11 mouse cellular contexts compared by ENCODE assay signal in genomic region chr3:129392814-129393804, GRCm38 (mm10).
DNase-seq lines count a peak whose midpoint lies in the region; ATAC-seq and TF ChIP-seq lines count a peak whose summit lies in the region.
"Had no signal": no experiment of that assay in that cellular context is flagged by ENCODE, and none has a peak within 500 bp of the region (broad histone marks: within the 10 kb centered on the region; RNA-seq: fewer than 3 reads in every experiment).

No protein-coding gene starts in this region.

- ATAC-seq in intestine, embryonic 15.5 days = 0 out of 2 replicates have a peak, but pooled peaks have one; percentile 15
- no peak for ATAC-seq in intestine, postnatal 0 days
- ATAC-seq in megakaryocyte progenitor cell, adult 5-6 weeks (replicated peaks; ENCODE audit: poor library complexity) = no peak
- ATAC-seq: hindbrain, postnatal 0 days had no signal

- no peak overlapping the region for H3K27ac ChIP-seq in intestine, embryonic 15.5 days
- no peak overlapping the region for H3K27ac ChIP-seq in intestine, postnatal 0 days (ENCODE audit: low read depth, low read length)
- H3K27ac ChIP-seq in MEL (ENCODE audit: control insufficient read depth, low read depth, low read length) = no peak overlapping the region
- peak overlapping the region; percentile 86 for H3K27ac ChIP-seq in brown adipose tissue, adult 24 weeks (replicated peaks; ENCODE audit: low read depth, low read length)
- H3K27ac ChIP-seq: hindbrain, postnatal 0 days had no signal

- TF ChIP-seq EP300 in MEL (IDR thresholded peaks at IDR 0.05; ENCODE audit: low read depth in 1 of 2, low read length in 2 of 2) = no peak

- no peak for TF ChIP-seq POLR2A in MEL (IDR thresholded peaks at IDR 0.05; ENCODE audit: control insufficient read depth in 1 of 2, insufficient read depth in 1 of 2, low read depth in 1 of 2, low read length in 2 of 2, poor library complexity in 1 of 2)

- H3K4me1 ChIP-seq in intestine, embryonic 15.5 days (replicated peaks) = no peaks in the 10 kb centered on the region
- H3K4me1 ChIP-seq in intestine, postnatal 0 days (replicated peaks; ENCODE audit: control insufficient read depth, insufficient read depth, low read length) = no peaks in the 10 kb centered on the region
- peaks cover 0 to 5% of the 10 kb centered on the region in 2 experiments; a peak in 1 of 4 replicates for H3K4me1 ChIP-seq in MEL (ENCODE audit: control insufficient read depth in 1 of 2, insufficient read depth in 2 of 2, low read length in 2 of 2)
- peaks cover 11% of the 10 kb centered on the region for H3K4me1 ChIP-seq in brown adipose tissue, adult 24 weeks (ENCODE audit: control insufficient read depth, insufficient read depth, insufficient read length, low read length)
- H3K4me1 ChIP-seq: megakaryocyte, embryonic 14.5 days had no signal

- no peaks in the 10 kb centered on the region for H3K36me3 ChIP-seq in intestine, embryonic 15.5 days
- no peaks in the 10 kb centered on the region for H3K36me3 ChIP-seq in intestine, postnatal 0 days (ENCODE audit: control insufficient read depth, insufficient read depth)
- no peaks in the 10 kb centered on the region; a peak in 1 of 4 replicates for H3K36me3 ChIP-seq in MEL (ENCODE audit: control insufficient read depth in 1 of 2, insufficient read depth in 2 of 2, low read length in 2 of 2)

- TF ChIP-seq RAD21 in MEL (IDR thresholded peaks at IDR 0.05; ENCODE audit: low read depth, low read length) = no peak

- H3K79me2 ChIP-seq in MEL (ENCODE audit: control insufficient read depth, insufficient read depth, low read length, poor library complexity) = no peaks in the 10 kb centered on the region

- DNase-seq in MEL (ENCODE audit: low read depth, low spot score) = peak; percentile 27
- DNase-seq in kidney, postnatal 10 days = peak; percentile 21
- no peak for DNase-seq in ovary, postnatal 14 days (ENCODE audit: low spot score)
- DNase-seq: adrenal gland, postnatal 10 days; cerebellum, adult 11-12 months had no signal

- no peak overlapping the region for H3K9ac ChIP-seq in intestine, embryonic 15.5 days
- no peak overlapping the region for H3K9ac ChIP-seq in intestine, postnatal 0 days (ENCODE audit: low read depth, low read length)
- H3K9ac ChIP-seq in MEL (ENCODE audit: control insufficient read depth, low read depth, low read length, poor library complexity, severe bottlenecking) = peak overlapping the region; percentile 72

- H3K4me3 ChIP-seq in intestine, embryonic 15.5 days (replicated peaks) = 0 out of 2 replicates have a peak overlapping the region, but pooled peaks have one; percentile 11
- H3K4me3 ChIP-seq in intestine, postnatal 0 days (ENCODE audit: low read depth, low read length) = no peak overlapping the region
- H3K4me3 ChIP-seq in MEL (ENCODE audit: control insufficient read depth in 1 of 2, insufficient read depth in 1 of 2, low read depth in 2 of 2, low read length in 2 of 2) = peak overlapping the region; percentile 56 to 83
- H3K4me3 ChIP-seq in brown adipose tissue, adult 24 weeks (ENCODE audit: insufficient read depth, low read depth, low read length) = peak overlapping the region; percentile 71
- H3K4me3 ChIP-seq: megakaryocyte, embryonic 14.5 days had no signal

- no peak for TF ChIP-seq CTCF in intestine, postnatal 0 days (IDR thresholded peaks at IDR 0.05; ENCODE audit: low read depth)
- no peak for TF ChIP-seq CTCF in MEL (IDR thresholded peaks at IDR 0.05 in 2 of 3, conservative IDR thresholded peaks at IDR 0.05 in 1 of 3; ENCODE audit: control insufficient read depth in 1 of 3, insufficient read depth in 1 of 3, low read depth in 2 of 3, low read length in 3 of 3, poor library complexity in 1 of 3, severe bottlenecking in 1 of 3)

- H3K9me3 ChIP-seq in intestine, embryonic 15.5 days = no peaks in the 10 kb centered on the region
- H3K9me3 ChIP-seq in intestine, postnatal 0 days (ENCODE audit: control insufficient read depth) = no peaks in the 10 kb centered on the region
- no peaks in the 10 kb centered on the region for H3K9me3 ChIP-seq in MEL (replicated peaks; ENCODE audit: insufficient read depth, low read length)

- H3K27me3 ChIP-seq in intestine, embryonic 15.5 days (replicated peaks) = no peaks in the 10 kb centered on the region
- H3K27me3 ChIP-seq in intestine, postnatal 0 days (replicated peaks; ENCODE audit: control insufficient read depth, insufficient read depth, low read length) = no peaks in the 10 kb centered on the region
- no peaks in the 10 kb centered on the region for H3K27me3 ChIP-seq in MEL (ENCODE audit: control insufficient read depth in 1 of 2, insufficient read depth in 2 of 2, low read length in 2 of 2)
- H3K27me3 ChIP-seq: megakaryocyte, embryonic 14.5 days had no signal

- 0 out of 2 replicates have a peak overlapping the region, but pooled peaks have one; percentile 4 for H3K4me2 ChIP-seq in intestine, embryonic 15.5 days (replicated peaks)
- no peak overlapping the region for H3K4me2 ChIP-seq in intestine, postnatal 0 days (replicated peaks; ENCODE audit: low read depth)

- 83% methylated on average over 23 of the region's 23 CpGs for WGBS in intestine, embryonic 15.5 days
- 85% methylated on average over 23 of the region's 23 CpGs for WGBS in intestine, postnatal 0 days

TF ChIP-seq in MEL, 35 proteins besides CTCF, POLR2A, EP300 and RAD21:
- TF ChIP-seq POLR2AphosphoS2 (IDR thresholded peaks at IDR 0.05; ENCODE audit: low read length) (no peak), MAFK (IDR thresholded peaks at IDR 0.05; ENCODE audit: borderline replicate concordance, low read depth, low read length) (no peak), USF2 (IDR thresholded peaks at IDR 0.05; ENCODE audit: borderline replicate concordance in 1 of 2, insufficient read depth in 1 of 2, low read depth in 1 of 2, low read length in 2 of 2) (no peak), UBTF (IDR thresholded peaks at IDR 0.05; ENCODE audit: borderline replicate concordance, insufficient read depth, low read depth, low read length) (no peak), HCFC1 (IDR thresholded peaks at IDR 0.05; ENCODE audit: low read depth, low read length) (no peak), MAX (IDR thresholded peaks at IDR 0.05; ENCODE audit: low read length) (no peak), TAL1 (IDR thresholded peaks at IDR 0.05; ENCODE audit: low read length) (no peak), ZKSCAN1 (IDR thresholded peaks at IDR 0.05; ENCODE audit: low read depth, low read length) (no peak), JUND (IDR thresholded peaks at IDR 0.05; ENCODE audit: low read depth, low read length) (no peak), NELFE (IDR thresholded peaks at IDR 0.05; ENCODE audit: low read depth, low read length) (no peak), CHD2 (IDR thresholded peaks at IDR 0.05; ENCODE audit: low read length) (no peak), GABPA (IDR thresholded peaks at IDR 0.05; ENCODE audit: low read depth, low read length) (no peak), ETS1 (IDR thresholded peaks at IDR 0.05; ENCODE audit: low read depth, low read length) (no peak), MXI1 (IDR thresholded peaks at IDR 0.05; ENCODE audit: low read depth, low read length) (no peak), SIN3A (IDR thresholded peaks at IDR 0.05; ENCODE audit: low read length) (no peak), USF1 (IDR thresholded peaks at IDR 0.05; ENCODE audit: low read depth, low read length) (no peak), MYC (IDR thresholded peaks at IDR 0.05; ENCODE audit: low read depth, low read length) (no peak), CHD1 (IDR thresholded peaks at IDR 0.05; ENCODE audit: low read depth, low read length) (no peak), SMC3 (IDR thresholded peaks at IDR 0.05; ENCODE audit: low read depth, low read length) (no peak), GATA1 (IDR thresholded peaks at IDR 0.05; ENCODE audit: low read depth, low read length) (no peak)
